In genomic region chr9:23011316-23011959, GRCm38 (mm10) we compare ENCODE assay signal across 11 mouse cellular contexts.
DNase-seq lines count a peak whose midpoint lies in the region; ATAC-seq and TF ChIP-seq lines count a peak whose summit lies in the region.
"Had no signal": no experiment of that assay in that cellular context is flagged by ENCODE, and none has a peak within 500 bp of the region (broad histone marks: within the 10 kb centered on the region; RNA-seq: fewer than 3 reads in every experiment).

No protein-coding gene starts in this region.

- H3K4me3 ChIP-seq in neural tube, embryonic 11.5 days (ENCODE audit: low read depth, low read length): no peak overlapping the region
- no peak overlapping the region for H3K4me3 ChIP-seq in neural tube, embryonic 15.5 days (replicated peaks)
- no peak overlapping the region for H3K4me3 ChIP-seq in forebrain, embryonic 11.5 days (ENCODE audit: low read depth, low read length)
- H3K4me3 ChIP-seq in hindbrain, postnatal 0 days (ENCODE audit: low read length): no peak overlapping the region
- H3K4me3 ChIP-seq: megakaryocyte, embryonic 14.5 days had no signal

- ATAC-seq in neural tube, embryonic 11.5 days (ENCODE audit: insufficient read depth, low FRiP score, low TSS enrichment): peak; percentile 36; the same call in 1 of the 2 replicates
- ATAC-seq in neural tube, embryonic 15.5 days (ENCODE audit: low FRiP score): no peak
- peak; percentile 82 for ATAC-seq in forebrain, embryonic 11.5 days (replicated peaks; ENCODE audit: low FRiP score)
- ATAC-seq in hindbrain, postnatal 0 days: peak; percentile 74

- H3K9ac ChIP-seq in neural tube, embryonic 11.5 days (ENCODE audit: low read length): no peak overlapping the region
- H3K9ac ChIP-seq in neural tube, embryonic 15.5 days (replicated peaks): no peak overlapping the region
- H3K9ac ChIP-seq in forebrain, embryonic 11.5 days (ENCODE audit: low read length): no peak overlapping the region
- no peak overlapping the region; the same call in 1 of the 2 replicates for H3K9ac ChIP-seq in hindbrain, postnatal 0 days (replicated peaks; ENCODE audit: low read length)

- H3K36me3 ChIP-seq in neural tube, embryonic 11.5 days (ENCODE audit: control insufficient read depth, insufficient read depth, low read length): no peaks in the 10 kb centered on the region
- no peaks in the 10 kb centered on the region for H3K36me3 ChIP-seq in neural tube, embryonic 15.5 days
- no peaks in the 10 kb centered on the region for H3K36me3 ChIP-seq in forebrain, embryonic 11.5 days (ENCODE audit: control insufficient read depth, insufficient read depth, low read length)
- H3K36me3 ChIP-seq in hindbrain, postnatal 0 days (ENCODE audit: insufficient read depth, low read length): no peaks in the 10 kb centered on the region

- H3K27me3 ChIP-seq in neural tube, embryonic 11.5 days (ENCODE audit: control insufficient read depth, insufficient read depth, low read length): peaks cover 6% of the 10 kb centered on the region; the same call in 1 of the 2 replicates
- peaks cover 25% of the 10 kb centered on the region for H3K27me3 ChIP-seq in neural tube, embryonic 15.5 days (replicated peaks)
- H3K27me3 ChIP-seq in forebrain, embryonic 11.5 days (ENCODE audit: control insufficient read depth, insufficient read depth, low read length): peaks cover 33% of the 10 kb centered on the region
- H3K27me3 ChIP-seq in hindbrain, postnatal 0 days (ENCODE audit: insufficient read depth, low read length): no peaks in the 10 kb centered on the region

- peaks cover 13% of the 10 kb centered on the region; the same call in 1 of the 2 replicates for H3K4me1 ChIP-seq in neural tube, embryonic 11.5 days (ENCODE audit: control insufficient read depth, insufficient read depth, low read length)
- H3K4me1 ChIP-seq in neural tube, embryonic 15.5 days: peaks cover 25% of the 10 kb centered on the region
- peaks cover 23% of the 10 kb centered on the region for H3K4me1 ChIP-seq in forebrain, embryonic 11.5 days (replicated peaks; ENCODE audit: control insufficient read depth, insufficient read depth, low read length)
- peaks cover 8% of the 10 kb centered on the region; the same call in 1 of the 2 replicates for H3K4me1 ChIP-seq in hindbrain, postnatal 0 days (ENCODE audit: insufficient read depth, low read length)

- DNase-seq in neural tube, embryonic 11.5 days (ENCODE audit: low spot score): no peak
- peak; percentile 70 for DNase-seq in forebrain, embryonic 11.5 days (ENCODE audit: low spot score)
- DNase-seq in hindbrain, postnatal 0 days (ENCODE audit: low spot score): peak; percentile 66
- DNase-seq in retina, embryonic 14.5 days (ENCODE audit: low spot score): peak; percentile 84
- DNase-seq in adipocyte (ENCODE audit: low spot score): no peak
- no peak for DNase-seq in gastrocnemius, adult 8-10 months (ENCODE audit: low spot score in 2 of 2)
- DNase-seq in kidney, adult 11 months: no peak
- DNase-seq: adrenal gland, postnatal 25 days; gastrocnemius, postnatal 14 days had no signal

- no peak overlapping the region for H3K4me2 ChIP-seq in neural tube, embryonic 11.5 days (ENCODE audit: low read depth)
- H3K4me2 ChIP-seq in neural tube, embryonic 15.5 days: no peak overlapping the region
- H3K4me2 ChIP-seq in forebrain, embryonic 11.5 days (ENCODE audit: low read depth, low read length, severe bottlenecking): peak overlapping the region; percentile 27
- H3K4me2 ChIP-seq in hindbrain, postnatal 0 days (ENCODE audit: low read depth, low read length): peak overlapping the region; percentile 18; the same call in 1 of the 2 replicates

- WGBS in neural tube, embryonic 11.5 days: 25% methylated on average over 7 of the region's 7 CpGs
- WGBS in neural tube, embryonic 15.5 days: 12% methylated on average over 7 of the region's 7 CpGs
- 2% methylated on average over 7 of the region's 7 CpGs for WGBS in forebrain, embryonic 11.5 days
- 10% methylated on average over 7 of the region's 7 CpGs for WGBS in hindbrain, postnatal 0 days

- H3K9me3 ChIP-seq in neural tube, embryonic 11.5 days (ENCODE audit: control insufficient read depth, low read length): no peaks in the 10 kb centered on the region
- H3K9me3 ChIP-seq in neural tube, embryonic 15.5 days (replicated peaks): no peaks in the 10 kb centered on the region
- no peaks in the 10 kb centered on the region; the same call in 1 of the 2 replicates for H3K9me3 ChIP-seq in forebrain, embryonic 11.5 days (ENCODE audit: control insufficient read depth, low read length)
- no peaks in the 10 kb centered on the region for H3K9me3 ChIP-seq in hindbrain, postnatal 0 days (ENCODE audit: low read length)

- no peak for TF ChIP-seq CTCF in hindbrain, postnatal 0 days (IDR thresholded peaks at IDR 0.05; ENCODE audit: low read depth)

- no peak overlapping the region for H3K27ac ChIP-seq in neural tube, embryonic 11.5 days (ENCODE audit: low read depth, low read length)
- no peak overlapping the region for H3K27ac ChIP-seq in neural tube, embryonic 15.5 days (replicated peaks)
- H3K27ac ChIP-seq in forebrain, embryonic 11.5 days (ENCODE audit: low read depth, low read length): 0 out of 2 replicates have a peak overlapping the region, but pooled peaks have one; percentile 12
- H3K27ac ChIP-seq in hindbrain, postnatal 0 days: no peak overlapping the region

Comparison
In these comparisons a context has a peak if more than half of its experiments do, and no peak if none do; other contexts are left out.
1. DNase-seq: peak in forebrain, embryonic 11.5 days (single experiment), hindbrain, postnatal 0 days (single experiment) and retina, embryonic 14.5 days (single experiment); none in neural tube, embryonic 11.5 days (single experiment), adipocyte (single experiment), gastrocnemius, adult 8-10 months (0 of 2) and kidney, adult 11 months (single experiment).
2. H3K4me2 ChIP-seq: peak in forebrain, embryonic 11.5 days (single experiment) and hindbrain, postnatal 0 days (single experiment); none in neural tube, embryonic 11.5 days (single experiment) and neural tube, embryonic 15.5 days (single experiment).